Mouse (Mus musculus): ENCODE data around the gene Rbfox1. TPM values are rescaled to one million over a fixed set of nuclear protein-coding genes. Genes with fewer than 3 reads are reported as not detected.

Gene Rbfox1
- total and polyA plus RNA-seq, 3 experiments = not detected

- DNase-seq (ENCODE audit: low spot score) (no peak), ATAC-seq (ENCODE audit: extremely low read depth, insufficient number of reproducible peaks, low FRiP score, poor library complexity, severe bottlenecking) (no peak)
- Histone ChIP-seq H3K9me3 (replicated peaks) (peaks cover 20% of the 10 kb centered on the region), H3K36me3 (replicated peaks) (no peaks in the 10 kb centered on the region), H3K4me1 (ENCODE audit: insufficient read depth, low read depth, low read length) (no peaks in the 10 kb centered on the region), H3K4me3 (ENCODE audit: low read depth, low read length) (no peak overlapping the region), H3K27me3 (ENCODE audit: insufficient read depth, low read length) (no peaks in the 10 kb centered on the region)
- TF ChIP-seq GATA1 (IDR thresholded peaks at IDR 0.05; ENCODE audit: borderline replicate concordance, low read length) (no peak), TAL1 (conservative IDR thresholded peaks at IDR 0.05; ENCODE audit: low read depth, low read length) (no peak), GATA2 (IDR thresholded peaks at IDR 0.05; ENCODE audit: borderline replicate concordance, low read depth, low read length) (no peak), POLR2AphosphoS5 (IDR thresholded peaks at IDR 0.05; ENCODE audit: insufficient replicate concordance, low read depth, low read length) (no peak), CTCF (IDR thresholded peaks at IDR 0.05; ENCODE audit: low read depth, low read length) (no peak)
These were observed 462.9 kb downstream of the Rbfox1 start for GRCm38 (mm10) chr16:6348103-6348502.

GRCm38 (mm10) chr16:6348581-6349241 is 463.6 kb downstream of the Rbfox1 start:
- ATAC-seq (ENCODE audit: extremely low read depth, insufficient number of reproducible peaks, low FRiP score, poor library complexity, severe bottlenecking) (no peak), DNase-seq (ENCODE audit: low spot score) (no peak)
- TF ChIP-seq GATA1 (IDR thresholded peaks at IDR 0.05; ENCODE audit: borderline replicate concordance, low read length) (no peak), POLR2AphosphoS5 (IDR thresholded peaks at IDR 0.05; ENCODE audit: insufficient replicate concordance, low read depth, low read length) (no peak), CTCF (IDR thresholded peaks at IDR 0.05; ENCODE audit: low read depth, low read length) (no peak), TAL1 (conservative IDR thresholded peaks at IDR 0.05; ENCODE audit: low read depth, low read length) (no peak)

GRCm38 (mm10) chr16:6349381-6349780 is 464.2 kb downstream of the Rbfox1 start:
- Histone ChIP-seq H3K4me3 (ENCODE audit: low read depth, low read length) (no peak overlapping the region), H3K4me1 (ENCODE audit: insufficient read depth, low read depth, low read length) (no peaks in the 10 kb centered on the region), H3K27me3 (ENCODE audit: insufficient read depth, low read length) (no peaks in the 10 kb centered on the region), H3K36me3 (replicated peaks) (no peaks in the 10 kb centered on the region), H3K9me3 (replicated peaks) (peaks cover 25% of the 10 kb centered on the region)
- TF ChIP-seq CTCF (IDR thresholded peaks at IDR 0.05; ENCODE audit: low read depth, low read length) = no peak
- no peak for TF ChIP-seq POLR2AphosphoS5 (IDR thresholded peaks at IDR 0.05; ENCODE audit: insufficient replicate concordance, low read depth, low read length)
- no peak for TF ChIP-seq GATA2 (IDR thresholded peaks at IDR 0.05; ENCODE audit: borderline replicate concordance, low read depth, low read length)
- no peak for TF ChIP-seq TAL1 (conservative IDR thresholded peaks at IDR 0.05; ENCODE audit: low read depth, low read length)
- no peak for TF ChIP-seq GATA1 (IDR thresholded peaks at IDR 0.05; ENCODE audit: borderline replicate concordance, low read length)
- ATAC-seq (ENCODE audit: extremely low read depth, insufficient number of reproducible peaks, low FRiP score, poor library complexity, severe bottlenecking) (no peak), DNase-seq (ENCODE audit: low spot score) (no peak)

More at GRCm38 (mm10) chr16:6348581-6349241, 463.6 kb downstream of the Rbfox1 start:
- H3K4me1 ChIP-seq (ENCODE audit: insufficient read depth, low read depth, low read length) = no peaks in the 10 kb centered on the region
- H3K4me3 ChIP-seq (ENCODE audit: low read depth, low read length) = no peak overlapping the region; the same call in 1 of the 2 replicates
- H3K27me3 ChIP-seq (ENCODE audit: insufficient read depth, low read length) = no peaks in the 10 kb centered on the region
- H3K9me3 ChIP-seq (replicated peaks) = peaks cover 25% of the 10 kb centered on the region
- H3K36me3 ChIP-seq (replicated peaks) = no peaks in the 10 kb centered on the region

GRCm38 (mm10) chr16:6350256-6350655 is 465.1 kb downstream of the Rbfox1 start:
- Histone ChIP-seq H3K36me3 (replicated peaks) (no peaks in the 10 kb centered on the region), H3K4me3 (ENCODE audit: low read depth, low read length) (no peak overlapping the region), H3K27me3 (ENCODE audit: insufficient read depth, low read length) (no peaks in the 10 kb centered on the region), H3K9me3 (replicated peaks) (peaks cover 25% of the 10 kb centered on the region), H3K4me1 (ENCODE audit: insufficient read depth, low read depth, low read length) (no peaks in the 10 kb centered on the region)
- ATAC-seq (ENCODE audit: extremely low read depth, insufficient number of reproducible peaks, low FRiP score, poor library complexity, severe bottlenecking) (no peak), DNase-seq (ENCODE audit: low spot score) (no peak)
- TF ChIP-seq CTCF (IDR thresholded peaks at IDR 0.05; ENCODE audit: low read depth, low read length) (no peak), POLR2AphosphoS5 (IDR thresholded peaks at IDR 0.05; ENCODE audit: insufficient replicate concordance, low read depth, low read length) (no peak), TAL1 (conservative IDR thresholded peaks at IDR 0.05; ENCODE audit: low read depth, low read length) (no peak), GATA1 (IDR thresholded peaks at IDR 0.05; ENCODE audit: borderline replicate concordance, low read length) (no peak), GATA2 (IDR thresholded peaks at IDR 0.05; ENCODE audit: borderline replicate concordance, low read depth, low read length) (no peak)

GRCm38 (mm10) chr16:6353191-6353590 is 468.0 kb downstream of the Rbfox1 start:
- Histone ChIP-seq H3K27me3 (ENCODE audit: insufficient read depth, low read length) (no peaks in the 10 kb centered on the region), H3K4me1 (ENCODE audit: insufficient read depth, low read depth, low read length) (no peaks in the 10 kb centered on the region), H3K36me3 (replicated peaks) (no peaks in the 10 kb centered on the region), H3K9me3 (replicated peaks) (peaks cover 26% of the 10 kb centered on the region), H3K4me3 (ENCODE audit: low read depth, low read length) (no peak overlapping the region)
- ATAC-seq (ENCODE audit: extremely low read depth, insufficient number of reproducible peaks, low FRiP score, poor library complexity, severe bottlenecking) (no peak), DNase-seq (ENCODE audit: low spot score) (no peak)
- TF ChIP-seq GATA2 (IDR thresholded peaks at IDR 0.05; ENCODE audit: borderline replicate concordance, low read depth, low read length) (no peak), CTCF (IDR thresholded peaks at IDR 0.05; ENCODE audit: low read depth, low read length) (no peak), POLR2AphosphoS5 (IDR thresholded peaks at IDR 0.05; ENCODE audit: insufficient replicate concordance, low read depth, low read length) (no peak), GATA1 (IDR thresholded peaks at IDR 0.05; ENCODE audit: borderline replicate concordance, low read length) (no peak), TAL1 (conservative IDR thresholded peaks at IDR 0.05; ENCODE audit: low read depth, low read length) (no peak)

GRCm38 (mm10) chr16:6356931-6357330 is 471.8 kb downstream of the Rbfox1 start:
- ATAC-seq (ENCODE audit: extremely low read depth, insufficient number of reproducible peaks, low FRiP score, poor library complexity, severe bottlenecking) (no peak; the same call in 1 of the 2 replicates), DNase-seq (ENCODE audit: low spot score) (no peak)
- no peak overlapping the region for H3K4me3 ChIP-seq (ENCODE audit: low read depth, low read length)
- H3K36me3 ChIP-seq (replicated peaks) = no peaks in the 10 kb centered on the region
- no peaks in the 10 kb centered on the region for H3K27me3 ChIP-seq (ENCODE audit: insufficient read depth, low read length)
- TF ChIP-seq CTCF (IDR thresholded peaks at IDR 0.05; ENCODE audit: low read depth, low read length) (no peak), POLR2AphosphoS5 (IDR thresholded peaks at IDR 0.05; ENCODE audit: insufficient replicate concordance, low read depth, low read length) (no peak), GATA1 (IDR thresholded peaks at IDR 0.05; ENCODE audit: borderline replicate concordance, low read length) (no peak), TAL1 (conservative IDR thresholded peaks at IDR 0.05; ENCODE audit: low read depth, low read length) (no peak), GATA2 (IDR thresholded peaks at IDR 0.05; ENCODE audit: borderline replicate concordance, low read depth, low read length) (no peak)
- H3K9me3 ChIP-seq (replicated peaks) = peaks cover 11% of the 10 kb centered on the region
- no peaks in the 10 kb centered on the region for H3K4me1 ChIP-seq (ENCODE audit: insufficient read depth, low read depth, low read length)
